Mouse (Mus musculus): ENCODE measurements around the gene Pgm2.

Pgm2 gene

DNA sequence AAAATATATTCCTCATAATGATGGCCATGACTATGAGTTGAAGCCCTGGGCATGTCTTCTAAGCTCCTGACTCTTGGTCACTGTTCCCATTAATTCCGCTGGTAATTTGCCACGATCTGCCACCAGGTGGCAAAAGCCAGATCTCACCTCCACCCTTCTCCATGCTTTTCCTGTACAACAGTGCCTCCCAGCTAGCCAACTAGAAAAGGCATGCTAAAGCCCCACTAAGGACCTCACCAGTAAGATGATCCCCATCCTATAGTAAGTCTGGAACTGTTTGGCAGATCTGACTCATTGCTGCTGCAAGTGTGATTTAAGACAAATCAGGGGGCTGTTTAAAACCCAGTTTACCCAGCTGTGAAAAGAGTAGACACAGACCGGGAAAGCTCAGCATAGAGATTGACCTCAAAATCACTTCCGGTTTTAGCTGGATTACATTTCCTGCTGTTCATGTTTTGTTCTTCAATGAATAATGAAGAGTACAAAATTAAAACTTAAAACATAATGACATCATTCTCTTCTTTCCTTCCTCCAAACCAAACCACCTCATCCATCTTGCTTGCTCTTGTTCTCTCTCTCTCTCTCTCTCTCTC, 22.6 kb upstream of the Pgm2 start:
- in situ Hi-C loops (cut with MboI; ENCODE audit: low pct_unique_long_range_greater_than_20kb in 1 of 2, low sequenced_read_pairs in 2 of 2, unreplicated experiment in 1 of 2) = no loop called here

GRCm38 (mm10) chr5:64070742-64071476, 21.8 kb upstream of the Pgm2 start:
- in situ Hi-C loops (cut with MboI; ENCODE audit: low pct_unique_long_range_greater_than_20kb in 1 of 2, low sequenced_read_pairs in 2 of 2, unreplicated experiment in 1 of 2) = no loop called here

- in situ Hi-C loops (cut with MboI; ENCODE audit: low pct_unique_long_range_greater_than_20kb in 1 of 2, low sequenced_read_pairs in 2 of 2, unreplicated experiment in 1 of 2) = no loop called here
These were observed 18.3 kb upstream of the Pgm2 start for GRCm38 (mm10) chr5:64074455-64074854.

DNA sequence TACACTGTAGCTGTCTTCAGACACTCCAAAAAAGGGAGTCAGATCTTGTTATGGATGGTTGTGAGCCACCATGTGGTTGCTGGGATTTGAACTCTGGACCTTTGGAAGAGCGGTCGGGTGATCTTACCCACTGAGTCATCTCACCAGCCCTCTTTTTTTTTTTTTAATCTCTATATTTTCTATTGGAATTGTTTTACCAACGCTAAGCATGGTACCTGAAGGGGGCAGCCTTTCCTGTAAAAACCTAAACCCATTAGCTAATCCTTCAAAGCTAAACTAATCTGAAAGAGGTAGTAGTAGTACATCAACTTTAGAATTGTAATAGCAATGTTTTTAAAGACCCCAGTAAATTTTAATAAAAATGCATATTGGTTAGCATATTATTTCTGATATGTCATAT, 17.2 kb upstream of the Pgm2 start:
- in situ Hi-C loops (cut with MboI; ENCODE audit: low pct_unique_long_range_greater_than_20kb in 1 of 2, low sequenced_read_pairs in 2 of 2, unreplicated experiment in 1 of 2) = no loop called here

DNA sequence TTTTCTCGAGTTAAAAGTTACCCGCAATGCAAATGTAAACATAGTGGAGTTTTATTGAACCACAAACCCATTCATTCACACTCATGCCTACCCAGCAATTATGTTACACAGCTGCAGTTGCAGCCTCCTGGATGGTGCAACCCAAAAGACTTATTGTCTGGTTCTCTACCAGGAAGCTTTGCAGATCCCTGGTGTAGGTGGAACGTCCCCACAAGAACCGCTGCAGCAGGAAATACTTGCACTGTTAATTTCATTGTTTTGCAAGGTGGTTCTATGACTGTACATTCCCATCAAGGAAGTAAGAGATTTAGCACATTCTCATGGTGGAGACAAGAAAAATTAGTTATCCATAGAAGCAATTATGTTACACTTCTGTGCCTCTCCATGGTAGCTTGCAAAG, 15.4 kb upstream of the Pgm2 start:
- in situ Hi-C loops (cut with MboI; ENCODE audit: low pct_unique_long_range_greater_than_20kb in 1 of 2, low sequenced_read_pairs in 2 of 2, unreplicated experiment in 1 of 2) = no loop called here

DNA sequence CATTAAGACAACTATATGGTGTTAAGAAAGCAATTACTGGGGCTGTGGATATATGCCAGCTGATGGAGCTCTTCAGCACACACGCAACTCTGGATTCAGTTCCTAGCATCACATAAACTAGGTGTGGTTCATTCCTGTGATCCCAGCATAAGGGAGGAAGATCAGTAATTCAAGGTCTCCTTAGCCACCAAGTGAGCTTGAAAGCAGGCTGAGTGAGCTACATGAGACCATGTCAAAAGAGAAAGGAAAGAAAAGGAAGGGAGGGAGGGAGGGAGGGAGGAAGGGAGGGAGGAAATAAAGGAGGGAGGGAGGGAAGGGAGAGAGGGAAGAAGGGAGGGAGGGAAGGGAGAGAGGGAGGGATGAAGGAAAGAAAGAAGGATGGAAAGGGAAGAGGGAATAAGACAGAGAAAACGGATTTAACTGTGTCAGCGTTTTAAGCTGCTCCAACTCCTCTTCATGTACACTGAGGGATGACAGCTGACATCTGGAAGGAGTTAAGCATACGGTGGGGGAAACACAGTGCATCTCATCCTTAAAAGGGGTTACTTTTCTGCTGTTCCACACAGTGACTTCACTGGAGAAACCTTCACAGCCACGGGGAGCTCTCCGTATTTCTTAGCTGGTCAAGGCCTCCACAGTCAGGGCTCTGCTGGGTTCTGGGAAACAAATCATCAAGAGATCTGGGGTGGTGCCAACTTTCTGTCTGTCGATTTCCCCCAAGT, 13.8 kb upstream of the Pgm2 start:
- in situ Hi-C loops (cut with MboI; ENCODE audit: low pct_unique_long_range_greater_than_20kb in 1 of 2, low sequenced_read_pairs in 2 of 2, unreplicated experiment in 1 of 2) = no loop called here

- in situ Hi-C loops (cut with MboI; ENCODE audit: low pct_unique_long_range_greater_than_20kb in 1 of 2, low sequenced_read_pairs in 2 of 2, unreplicated experiment in 1 of 2) = no loop called here
These were observed 13.3 kb upstream of the Pgm2 start for GRCm38 (mm10) chr5:64079462-64079817.

DNA sequence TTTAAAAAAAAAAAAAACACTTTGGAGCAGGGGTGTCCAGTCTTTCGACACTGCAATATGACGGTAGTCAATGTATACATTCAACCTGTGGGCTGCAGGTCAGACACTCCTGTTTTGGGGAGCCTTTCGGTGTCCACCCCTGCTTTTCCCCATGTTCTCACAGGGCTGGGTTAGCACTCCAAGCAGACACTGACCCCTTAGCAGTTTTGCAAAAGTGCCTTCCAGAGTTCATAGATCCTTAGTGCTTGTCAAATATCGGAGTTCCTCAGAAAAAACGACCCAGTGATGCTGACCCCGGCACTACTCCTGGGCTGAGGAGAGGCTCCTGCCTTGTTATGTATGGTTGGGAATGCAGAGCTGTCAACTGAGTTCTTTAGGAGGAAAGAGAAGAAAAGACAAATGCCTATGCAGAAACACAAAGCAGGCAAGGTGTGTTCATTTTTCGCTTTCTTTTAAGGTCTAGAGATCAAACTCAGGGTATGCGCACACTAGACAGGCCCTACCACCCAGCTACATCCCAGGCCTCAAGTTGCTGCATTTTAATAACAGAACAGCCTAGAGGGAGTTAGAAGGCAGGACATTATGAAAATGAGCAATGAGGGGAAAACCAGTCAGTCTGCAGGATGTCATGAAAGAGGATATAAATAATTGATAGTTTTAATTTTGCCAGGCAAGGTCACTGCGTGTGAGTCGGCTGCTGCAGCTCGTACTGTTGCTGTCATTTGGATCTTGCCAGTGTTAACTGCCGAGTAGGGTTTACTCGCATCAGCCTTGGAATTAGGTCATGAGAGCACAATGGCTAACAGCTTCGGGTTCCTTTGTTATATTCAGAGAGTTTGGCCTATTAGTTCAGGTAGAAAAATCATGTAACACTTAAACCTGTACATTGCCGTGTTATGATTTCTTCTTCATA, 9.0 kb upstream of the Pgm2 start:
- in situ Hi-C loops (cut with MboI; ENCODE audit: low pct_unique_long_range_greater_than_20kb in 1 of 2, low sequenced_read_pairs in 2 of 2, unreplicated experiment in 1 of 2) = no loop called here

GRCm38 (mm10) chr5:64085405-64085804, 7.3 kb upstream of the Pgm2 start:
- in situ Hi-C loops (cut with MboI; ENCODE audit: low pct_unique_long_range_greater_than_20kb in 1 of 2, low sequenced_read_pairs in 2 of 2, unreplicated experiment in 1 of 2) = no loop called here

- in situ Hi-C loops (cut with MboI; ENCODE audit: low pct_unique_long_range_greater_than_20kb in 1 of 2, low sequenced_read_pairs in 2 of 2, unreplicated experiment in 1 of 2) = no loop called here
These were observed 4.0 kb upstream of the Pgm2 start for GRCm38 (mm10) chr5:64088740-64089139.

DNA sequence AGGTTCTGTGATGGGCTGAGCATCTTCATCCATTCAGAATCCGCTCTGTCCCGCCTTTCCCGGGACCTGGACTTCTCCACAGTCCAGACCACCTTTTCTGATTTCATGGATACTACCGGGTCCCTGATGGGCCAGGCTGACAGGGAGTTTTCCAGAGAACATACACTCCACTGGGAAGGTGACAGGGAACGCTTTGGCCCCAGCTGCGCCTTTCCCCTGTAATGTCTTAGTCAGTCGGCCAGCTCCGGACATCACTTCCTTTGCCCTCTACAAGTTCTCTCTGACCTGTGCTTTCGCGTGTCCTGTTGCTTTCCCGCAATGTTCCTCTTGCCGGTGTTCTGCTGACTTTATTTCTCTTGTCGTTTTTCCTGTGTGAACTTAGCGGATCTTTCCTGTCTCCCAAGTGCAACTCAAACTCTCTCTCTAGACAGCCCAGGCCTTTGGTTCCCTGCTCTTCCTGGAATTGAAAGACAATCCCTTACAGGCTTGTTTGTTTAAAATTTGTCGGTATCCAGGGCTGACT, 660 bp downstream of the Pgm2 start:
- in situ Hi-C loops (cut with MboI; ENCODE audit: low pct_unique_long_range_greater_than_20kb in 1 of 2, low sequenced_read_pairs in 2 of 2, unreplicated experiment in 1 of 2) = no loop called here

DNA sequence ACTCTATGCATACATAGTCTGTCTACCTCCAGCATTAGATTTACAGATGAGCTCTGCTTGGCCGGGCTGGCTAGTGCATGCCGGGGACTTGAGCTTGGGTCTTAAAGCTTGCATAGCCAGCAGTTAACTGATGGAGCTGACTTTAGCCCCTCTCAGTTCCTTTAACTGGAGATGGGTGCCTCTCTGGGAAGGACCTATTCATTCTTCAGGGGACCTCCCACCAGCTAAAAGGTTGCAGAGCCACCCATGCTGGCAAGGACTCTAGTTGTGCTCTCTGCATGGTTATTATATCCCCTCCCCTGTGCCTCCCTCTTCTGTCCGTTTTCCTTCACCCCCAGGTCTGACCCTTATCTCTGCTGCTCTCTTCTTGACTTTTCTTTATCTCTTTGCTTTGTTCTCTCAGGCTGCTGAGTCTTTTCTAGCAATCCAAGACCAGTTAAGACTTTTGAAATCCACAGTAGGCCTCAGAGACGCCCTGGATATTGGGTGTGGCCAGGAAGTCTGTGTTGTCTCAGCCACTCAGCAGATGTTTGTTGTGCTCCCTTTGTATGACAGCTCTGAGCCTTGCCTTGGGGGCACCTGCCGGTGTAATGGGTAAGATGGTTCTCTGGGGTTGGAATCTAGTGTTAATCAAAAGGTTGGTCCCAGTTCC, 2.7 kb downstream of the Pgm2 start:
- in situ Hi-C loops (cut with MboI; ENCODE audit: low pct_unique_long_range_greater_than_20kb in 1 of 2, low sequenced_read_pairs in 2 of 2, unreplicated experiment in 1 of 2) = no loop called here

- in situ Hi-C loops (cut with MboI; ENCODE audit: low pct_unique_long_range_greater_than_20kb in 1 of 2, low sequenced_read_pairs in 2 of 2, unreplicated experiment in 1 of 2) = no loop called here
These were observed 9.4 kb downstream of the Pgm2 start for GRCm38 (mm10) chr5:64101993-64102716.

- in situ Hi-C loops (cut with MboI; ENCODE audit: low pct_unique_long_range_greater_than_20kb in 1 of 2, low sequenced_read_pairs in 2 of 2, unreplicated experiment in 1 of 2) = no loop called here
These were observed 9.9 kb downstream of the Pgm2 start for GRCm38 (mm10) chr5:64102717-64103075.

DNA sequence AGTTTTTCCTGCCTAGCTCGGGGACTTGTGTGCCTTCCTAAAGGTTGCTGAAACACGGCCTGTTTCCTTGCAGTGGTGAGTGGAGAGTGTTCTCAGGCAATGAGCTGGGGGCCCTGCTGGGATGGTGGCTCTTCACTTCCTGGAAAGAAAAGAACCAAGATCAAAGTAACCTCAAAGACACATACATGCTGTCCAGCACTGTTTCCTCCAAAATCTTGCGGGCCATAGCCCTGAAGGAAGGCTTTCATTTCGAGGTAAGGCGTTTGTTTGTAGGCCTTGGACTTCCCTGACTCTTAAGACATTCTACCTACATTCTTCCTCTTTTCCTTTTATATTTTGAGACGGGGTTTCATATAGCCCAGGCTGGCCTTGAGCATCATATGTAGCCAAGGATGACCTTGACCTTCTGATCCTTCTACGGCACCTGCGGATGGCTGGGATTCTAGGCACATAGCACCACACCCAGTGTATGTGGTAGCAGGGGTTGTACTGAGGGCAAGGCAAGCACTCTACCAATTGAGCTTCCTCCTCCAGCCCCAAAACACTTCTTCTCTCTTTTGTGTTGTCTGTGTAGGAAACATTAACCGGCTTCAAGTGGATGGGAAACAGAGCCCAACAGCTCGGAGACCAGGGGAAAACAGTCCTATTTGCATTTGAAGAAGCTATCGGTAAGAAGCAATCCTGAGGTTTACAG, 15.0 kb downstream of the Pgm2 start:
- in situ Hi-C loops (cut with MboI; ENCODE audit: low pct_unique_long_range_greater_than_20kb in 1 of 2, low sequenced_read_pairs in 2 of 2, unreplicated experiment in 1 of 2) = no loop called here

- in situ Hi-C loops (cut with MboI; ENCODE audit: low pct_unique_long_range_greater_than_20kb in 1 of 2, low sequenced_read_pairs in 2 of 2, unreplicated experiment in 1 of 2) = no loop called here
These were observed 16.5 kb downstream of the Pgm2 start for GRCm38 (mm10) chr5:64109217-64109616.

GRCm38 (mm10) chr5:64112360-64112759, 19.6 kb downstream of the Pgm2 start:
- in situ Hi-C loops (cut with MboI; ENCODE audit: low pct_unique_long_range_greater_than_20kb in 1 of 2, low sequenced_read_pairs in 2 of 2, unreplicated experiment in 1 of 2) = no loop called here
